Mouse (Mus musculus): Measurements from ENCODE around the gene Msl2. TPM values are rescaled to one million over a fixed set of nuclear protein-coding genes. Genes with fewer than 3 reads are reported as not detected.

Gene Msl2
- polyA plus RNA-seq, 1 experiment = 64.0 TPM

- peaks cover 3% of the 10 kb centered on the region for H3K4me1 ChIP-seq (replicated peaks; ENCODE audit: control insufficient read depth, insufficient read depth, low read length)
- no peaks in the 10 kb centered on the region for H3K36me3 ChIP-seq (ENCODE audit: control insufficient read depth, insufficient read depth, low read length)
- no peaks in the 10 kb centered on the region for H3K27me3 ChIP-seq (ENCODE audit: control insufficient read depth, insufficient read depth, low read length)
- WGBS = 95% methylated on average over 5 of the region's 5 CpGs
- TF ChIP-seq CTCF (IDR thresholded peaks at IDR 0.05; ENCODE audit: borderline replicate concordance, control insufficient read depth, extremely low read depth, insufficient read depth, low read length, poor library complexity) (no peak), POLR2A (IDR thresholded peaks at IDR 0.05; ENCODE audit: control insufficient read depth, extremely low read depth, insufficient read depth, low read length, poor library complexity) (no peak)
- no peak overlapping the region for H3K4me3 ChIP-seq (ENCODE audit: control insufficient read depth, insufficient read depth, low read length)
- DNase-seq = no peak
- H3K27ac ChIP-seq (ENCODE audit: control insufficient read depth, insufficient read depth, low read length) = no peak overlapping the region
Measured at GRCm38 (mm10) chr9:101038634-101039033, 35.3 kb upstream of the Msl2 start.

DNA sequence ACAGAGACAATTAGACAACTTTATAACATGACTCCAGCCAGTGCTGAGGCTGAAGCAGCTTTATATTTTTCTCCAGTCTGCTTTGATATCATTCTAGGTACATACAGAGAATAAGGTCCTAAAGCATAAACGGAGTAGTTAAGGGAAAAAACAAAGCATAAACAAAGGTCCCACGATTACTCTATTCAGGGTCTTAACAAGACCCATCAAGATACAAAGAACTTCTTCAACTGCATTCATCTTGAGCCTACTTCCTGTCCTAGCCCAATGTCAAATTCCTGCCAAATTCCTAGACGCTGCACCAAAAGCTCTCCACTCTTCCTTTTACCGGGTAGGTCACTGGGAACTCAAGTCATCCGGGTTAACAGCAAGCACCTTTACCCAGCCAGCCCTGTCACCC is 32.4 kb upstream of the Msl2 start:
- Histone ChIP-seq H3K27ac (ENCODE audit: control insufficient read depth, insufficient read depth, low read length) (no peak overlapping the region), H3K36me3 (ENCODE audit: control insufficient read depth, insufficient read depth, low read length) (no peaks in the 10 kb centered on the region), H3K4me3 (ENCODE audit: control insufficient read depth, insufficient read depth, low read length) (no peak overlapping the region), H3K27me3 (ENCODE audit: control insufficient read depth, insufficient read depth, low read length) (no peaks in the 10 kb centered on the region), H3K4me1 (replicated peaks; ENCODE audit: control insufficient read depth, insufficient read depth, low read length) (0 out of 2 replicates have a peak, but pooled peaks cover 2% of the 10 kb centered on the region)
- no peak for DNase-seq
- whole genome bisulfite sequencing = 90% methylated on average over 5 of the region's 5 CpGs
- TF ChIP-seq POLR2A (IDR thresholded peaks at IDR 0.05; ENCODE audit: control insufficient read depth, extremely low read depth, insufficient read depth, low read length, poor library complexity) = no peak
- TF ChIP-seq CTCF (IDR thresholded peaks at IDR 0.05; ENCODE audit: borderline replicate concordance, control insufficient read depth, extremely low read depth, insufficient read depth, low read length, poor library complexity) = no peak

DNA sequence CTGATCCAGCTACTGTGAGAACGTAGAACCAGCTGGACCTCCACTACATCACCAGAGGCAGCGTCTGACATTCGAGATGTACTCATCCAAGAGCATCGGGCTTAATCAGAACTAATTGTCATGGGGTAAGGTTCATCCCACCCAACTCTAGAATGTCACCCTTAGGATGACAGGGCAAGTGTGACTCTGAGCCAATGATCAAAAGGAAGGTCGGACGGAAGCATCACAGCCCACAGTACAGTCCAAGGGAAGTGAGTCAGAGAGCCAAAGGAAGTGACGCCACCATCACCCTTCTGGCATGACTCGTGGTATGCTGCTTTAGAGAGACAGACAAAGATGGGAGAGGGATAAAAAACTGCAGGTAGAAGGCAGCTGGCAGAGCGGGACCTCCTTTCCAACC is 31.7 kb upstream of the Msl2 start:
- TF ChIP-seq CTCF (IDR thresholded peaks at IDR 0.05; ENCODE audit: borderline replicate concordance, control insufficient read depth, extremely low read depth, insufficient read depth, low read length, poor library complexity) (no peak), POLR2A (IDR thresholded peaks at IDR 0.05; ENCODE audit: control insufficient read depth, extremely low read depth, insufficient read depth, low read length, poor library complexity) (no peak)
- Histone ChIP-seq H3K27me3 (ENCODE audit: control insufficient read depth, insufficient read depth, low read length) (no peaks in the 10 kb centered on the region), H3K36me3 (ENCODE audit: control insufficient read depth, insufficient read depth, low read length) (no peaks in the 10 kb centered on the region), H3K4me1 (replicated peaks; ENCODE audit: control insufficient read depth, insufficient read depth, low read length) (0 out of 2 replicates have a peak, but pooled peaks cover 2% of the 10 kb centered on the region), H3K27ac (ENCODE audit: control insufficient read depth, insufficient read depth, low read length) (no peak overlapping the region), H3K4me3 (ENCODE audit: control insufficient read depth, insufficient read depth, low read length) (no peak overlapping the region)
- 80% methylated on average over 9 of the region's 9 CpGs for WGBS
- DNase-seq = no peak

DNA sequence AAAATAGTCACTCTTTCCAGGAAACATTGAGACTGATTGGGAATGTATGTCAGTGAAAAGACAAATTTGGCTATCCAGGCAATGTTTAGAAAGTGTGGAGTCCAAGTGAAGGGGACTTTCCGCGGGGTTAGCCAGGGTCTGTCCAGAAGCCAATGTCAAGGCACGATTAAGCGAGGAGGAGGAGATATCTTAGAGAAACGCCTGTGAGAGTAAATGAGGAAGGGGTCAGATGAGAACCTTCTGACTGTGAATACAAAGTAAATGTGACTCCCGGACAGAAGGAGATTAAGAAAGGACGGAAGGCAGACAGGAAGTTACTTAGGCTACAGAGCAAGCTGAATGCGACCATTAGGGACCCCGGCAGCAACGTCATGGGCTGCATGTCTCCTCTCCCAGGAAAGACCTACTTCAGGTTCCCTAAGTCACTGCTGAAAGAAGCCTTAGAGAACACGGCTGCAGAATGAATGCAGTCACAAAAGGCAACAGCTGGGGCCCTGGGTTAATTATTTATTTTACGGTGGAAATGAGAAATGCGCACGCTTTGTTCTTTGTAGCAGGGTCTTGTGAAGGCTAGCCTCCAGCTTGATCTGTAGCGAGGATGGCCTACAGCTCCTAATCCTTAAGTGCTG is 28.1 kb upstream of the Msl2 start:
- Histone ChIP-seq H3K4me3 (ENCODE audit: control insufficient read depth, insufficient read depth, low read length) (no peak overlapping the region), H3K27ac (ENCODE audit: control insufficient read depth, insufficient read depth, low read length) (no peak overlapping the region), H3K27me3 (ENCODE audit: control insufficient read depth, insufficient read depth, low read length) (no peaks in the 10 kb centered on the region), H3K4me1 (replicated peaks; ENCODE audit: control insufficient read depth, insufficient read depth, low read length) (0 out of 2 replicates have a peak, but pooled peaks cover 2% of the 10 kb centered on the region), H3K36me3 (ENCODE audit: control insufficient read depth, insufficient read depth, low read length) (no peaks in the 10 kb centered on the region)
- TF ChIP-seq CTCF (IDR thresholded peaks at IDR 0.05; ENCODE audit: borderline replicate concordance, control insufficient read depth, extremely low read depth, insufficient read depth, low read length, poor library complexity) (no peak), POLR2A (IDR thresholded peaks at IDR 0.05; ENCODE audit: control insufficient read depth, extremely low read depth, insufficient read depth, low read length, poor library complexity) (no peak)
- WGBS = 42% methylated on average over 15 of the region's 15 CpGs
- DNase-seq = no peak

GRCm38 (mm10) chr9:101052007-101052406 is 21.9 kb upstream of the Msl2 start:
- TF ChIP-seq POLR2A (IDR thresholded peaks at IDR 0.05; ENCODE audit: control insufficient read depth, extremely low read depth, insufficient read depth, low read length, poor library complexity) (no peak), CTCF (IDR thresholded peaks at IDR 0.05; ENCODE audit: borderline replicate concordance, control insufficient read depth, extremely low read depth, insufficient read depth, low read length, poor library complexity) (no peak)
- Histone ChIP-seq H3K36me3 (ENCODE audit: control insufficient read depth, insufficient read depth, low read length) (no peaks in the 10 kb centered on the region), H3K27ac (ENCODE audit: control insufficient read depth, insufficient read depth, low read length) (no peak overlapping the region), H3K4me1 (replicated peaks; ENCODE audit: control insufficient read depth, insufficient read depth, low read length) (no peaks in the 10 kb centered on the region), H3K4me3 (ENCODE audit: control insufficient read depth, insufficient read depth, low read length) (no peak overlapping the region), H3K27me3 (ENCODE audit: control insufficient read depth, insufficient read depth, low read length) (no peaks in the 10 kb centered on the region)
- DNase-seq = no peak
- 96% methylated on average over 3 of the region's 3 CpGs for WGBS

- TF ChIP-seq POLR2A (IDR thresholded peaks at IDR 0.05; ENCODE audit: control insufficient read depth, extremely low read depth, insufficient read depth, low read length, poor library complexity) (no peak), CTCF (IDR thresholded peaks at IDR 0.05; ENCODE audit: borderline replicate concordance, control insufficient read depth, extremely low read depth, insufficient read depth, low read length, poor library complexity) (no peak)
- Histone ChIP-seq H3K36me3 (ENCODE audit: control insufficient read depth, insufficient read depth, low read length) (no peaks in the 10 kb centered on the region), H3K27me3 (ENCODE audit: control insufficient read depth, insufficient read depth, low read length) (no peaks in the 10 kb centered on the region), H3K27ac (ENCODE audit: control insufficient read depth, insufficient read depth, low read length) (no peak overlapping the region), H3K4me3 (ENCODE audit: control insufficient read depth, insufficient read depth, low read length) (no peak overlapping the region), H3K4me1 (replicated peaks; ENCODE audit: control insufficient read depth, insufficient read depth, low read length) (no peaks in the 10 kb centered on the region)
- WGBS = 87% methylated on average over 6 of the region's 6 CpGs
- DNase-seq = no peak
Measured at GRCm38 (mm10) chr9:101052691-101053090, 21.2 kb upstream of the Msl2 start.

DNA sequence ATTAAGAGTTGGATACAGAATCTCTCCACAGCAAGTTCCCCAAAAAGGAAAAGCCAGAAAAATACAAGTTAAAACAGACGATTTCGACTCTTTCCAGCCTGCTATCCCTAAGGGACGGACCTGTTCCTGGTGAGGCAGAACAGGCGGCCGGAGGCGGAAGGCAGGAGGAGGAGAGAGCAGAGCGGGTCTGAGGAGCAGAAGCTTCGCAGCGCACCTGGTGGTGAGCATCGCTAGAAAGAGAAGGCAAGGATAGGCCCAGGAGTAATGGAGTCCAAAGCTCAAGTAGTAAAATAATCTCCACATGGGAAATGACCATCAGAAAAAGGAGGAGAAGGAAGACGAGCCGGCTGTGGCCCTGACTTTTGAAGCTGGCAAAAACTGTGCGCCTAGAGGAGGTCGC is 20.6 kb upstream of the Msl2 start:
- no peak overlapping the region for H3K27ac ChIP-seq (ENCODE audit: control insufficient read depth, insufficient read depth, low read length)
- H3K4me1 ChIP-seq (replicated peaks; ENCODE audit: control insufficient read depth, insufficient read depth, low read length) = no peaks in the 10 kb centered on the region
- no peak for DNase-seq
- no peaks in the 10 kb centered on the region for H3K36me3 ChIP-seq (ENCODE audit: control insufficient read depth, insufficient read depth, low read length)
- no peak overlapping the region for H3K4me3 ChIP-seq (ENCODE audit: control insufficient read depth, insufficient read depth, low read length)
- WGBS = 94% methylated on average over 14 of the region's 14 CpGs
- H3K27me3 ChIP-seq (ENCODE audit: control insufficient read depth, insufficient read depth, low read length) = no peaks in the 10 kb centered on the region
- TF ChIP-seq CTCF (IDR thresholded peaks at IDR 0.05; ENCODE audit: borderline replicate concordance, control insufficient read depth, extremely low read depth, insufficient read depth, low read length, poor library complexity) (no peak), POLR2A (IDR thresholded peaks at IDR 0.05; ENCODE audit: control insufficient read depth, extremely low read depth, insufficient read depth, low read length, poor library complexity) (no peak)
